Mouse (Mus musculus): ENCODE measurements around the gene Hist2h3c1. TPM values are rescaled to one million over a fixed set of nuclear protein-coding genes. Genes with fewer than 3 reads are reported as not detected.
"Not testable (repeated sequence)": the region's sequence is repeated elsewhere in the genome, so short reads cannot be mapped to it uniquely, and the experiment has no call there.

The Hist2h3c1 gene
- total and polyA plus RNA-seq, 2 experiments from 2014 or later = not detected

GRCm38 (mm10) chr3:96264404-96264949 lies 18.0 kb downstream of the Hist2h3c1 start:
- no peaks in the 10 kb centered on the region for H3K27me3 ChIP-seq (ENCODE audit: insufficient read depth, low read length)
- peak overlapping the region; percentile 97 for H3K27ac ChIP-seq
- peak overlapping the region; percentile 51 for H3K9ac ChIP-seq (replicated peaks; ENCODE audit: low read length)

DNA sequence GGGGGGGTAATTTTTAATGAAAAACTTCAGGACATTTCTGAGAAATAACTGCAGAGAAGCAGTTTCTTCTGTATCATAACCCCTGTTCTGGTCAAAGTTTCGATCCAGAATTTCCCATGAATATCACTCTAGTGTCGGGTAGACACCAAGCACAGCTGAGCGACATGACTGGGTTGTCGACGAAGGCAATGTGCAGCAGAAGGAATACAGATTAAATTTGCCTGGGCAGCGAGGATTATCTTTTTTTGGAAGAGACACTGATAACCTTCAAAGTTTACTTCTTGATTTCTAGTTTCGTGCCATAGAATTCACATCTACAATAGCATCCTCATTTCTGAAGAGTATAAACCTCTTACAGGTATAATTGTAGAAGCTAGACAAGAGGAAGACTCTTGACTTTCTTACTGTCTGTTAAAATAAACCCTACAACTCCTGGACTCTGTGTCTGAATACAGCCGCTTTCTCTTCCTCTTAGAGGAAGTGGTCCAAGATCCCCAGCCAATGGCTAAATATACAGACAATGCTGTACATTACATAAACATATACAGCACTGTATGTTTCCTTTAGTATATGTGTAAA lies 19.7 kb downstream of the Hist2h3c1 start:
- Histone ChIP-seq H3K27ac (no peak overlapping the region), H3K4me1 (ENCODE audit: insufficient read depth, low read length) (peaks cover 20% of the 10 kb centered on the region), H3K4me2 (ENCODE audit: low read depth, low read length) (no peak overlapping the region), H3K27me3 (ENCODE audit: insufficient read depth, low read length) (no peaks in the 10 kb centered on the region), H3K4me3 (ENCODE audit: low read length) (no peak overlapping the region), H3K9me3 (ENCODE audit: low read length) (no peaks in the 10 kb centered on the region), H3K36me3 (ENCODE audit: insufficient read depth, low read length) (no peaks in the 10 kb centered on the region), H3K9ac (replicated peaks; ENCODE audit: low read length) (no peak overlapping the region)
- DNase-seq (ENCODE audit: low spot score) (no peak), ATAC-seq (no peak)
- TF ChIP-seq CTCF (IDR thresholded peaks at IDR 0.05; ENCODE audit: low read depth) = no peak
- WGBS = 88% methylated on average over 8 of the region's 8 CpGs

More at GRCm38 (mm10) chr3:96264404-96264949, 18.0 kb downstream of the Hist2h3c1 start:
- DNase-seq (ENCODE audit: low spot score) = no peak
- peak overlapping the region; percentile 77 for H3K4me2 ChIP-seq (ENCODE audit: low read depth, low read length)
- no peaks in the 10 kb centered on the region for H3K36me3 ChIP-seq (ENCODE audit: insufficient read depth, low read length)
- 0 out of 2 replicates have a peak overlapping the region, but pooled peaks have one; percentile 50 for H3K4me3 ChIP-seq (ENCODE audit: low read length)
- peaks cover 20% of the 10 kb centered on the region for H3K4me1 ChIP-seq (ENCODE audit: insufficient read depth, low read length)
- no peaks in the 10 kb centered on the region for H3K9me3 ChIP-seq (ENCODE audit: low read length)
- 68% methylated on average over 7 of the region's 7 CpGs for WGBS
- no peak for ATAC-seq
- TF ChIP-seq CTCF (IDR thresholded peaks at IDR 0.05; ENCODE audit: low read depth) = no peak

DNA sequence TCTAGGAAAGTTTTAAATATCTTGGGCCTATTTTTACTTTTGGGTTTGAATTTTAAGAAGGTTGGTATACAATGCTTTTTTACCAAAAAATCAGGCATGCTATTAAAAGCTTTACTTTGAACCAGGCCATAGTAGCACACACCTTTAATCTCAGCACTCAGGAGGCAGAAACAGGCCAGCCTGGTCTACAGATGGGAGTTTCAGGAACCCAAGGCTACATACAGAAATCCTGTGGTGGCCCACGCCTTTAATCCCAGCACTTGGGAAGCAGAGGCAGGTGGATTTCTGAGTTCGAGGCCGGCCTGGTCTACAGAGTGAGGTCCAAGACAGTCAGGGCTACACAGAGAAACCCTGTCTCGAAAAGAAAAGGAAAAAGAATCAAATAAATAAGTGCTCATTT lies 21.1 kb downstream of the Hist2h3c1 start:
- 83% methylated on average over 4 of the region's 4 CpGs for WGBS

DNA sequence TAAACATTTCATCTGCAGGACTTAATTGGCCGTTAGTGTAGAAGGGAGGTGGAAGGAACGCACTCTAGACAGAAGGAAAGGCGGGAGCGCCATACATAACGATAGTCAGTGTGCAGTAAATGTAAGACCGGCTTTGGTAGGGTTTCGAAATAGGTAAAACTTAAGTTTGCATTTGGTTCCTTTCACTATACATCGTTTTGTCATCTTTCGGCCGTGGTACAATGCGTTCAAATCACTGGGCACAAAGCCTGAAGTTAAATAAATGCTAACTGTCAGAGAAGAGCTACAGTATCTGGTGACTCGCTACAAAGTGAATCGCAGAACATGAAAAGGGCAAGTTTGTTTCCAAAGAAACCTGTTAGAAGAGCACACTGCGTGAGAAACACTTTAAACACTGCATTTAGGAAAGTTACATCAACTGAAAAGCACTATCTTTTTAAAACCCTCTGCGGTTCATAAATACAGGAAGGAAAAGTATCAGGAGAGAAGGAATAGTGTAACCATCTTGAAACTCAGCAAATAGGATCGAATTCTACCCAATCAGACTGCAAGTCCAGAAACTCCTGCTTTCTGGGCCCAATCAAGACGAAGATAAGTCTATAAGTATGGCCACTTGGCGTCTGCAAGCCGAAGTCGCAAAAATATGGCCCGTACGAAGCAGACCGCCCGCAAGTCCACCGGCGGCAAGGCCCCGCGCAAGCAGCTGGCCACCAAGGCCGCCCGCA lies 21.7 kb downstream of the Hist2h3c1 start, which contains the start of gene Hist2h3b:
Hist2h3b (plus strand) TSS at position 604 of the 725 bp plus-strand sequence.
- H3K4me3 ChIP-seq (ENCODE audit: low read length) = peak within 1 kb of the TSS; percentile 45
- no peaks in the 10 kb centered on the region for H3K27me3 ChIP-seq (ENCODE audit: insufficient read depth, low read length)
- ATAC-seq (peak; percentile 77), DNase-seq (ENCODE audit: low spot score) (peak; percentile 93)
- no peaks in the 10 kb centered on the region for H3K36me3 ChIP-seq (ENCODE audit: insufficient read depth, low read length)
- H3K4me2 ChIP-seq (ENCODE audit: low read depth, low read length) = peak within 1 kb of the TSS; percentile 70
- 20% methylated on average over 28 of the region's 30 CpGs for WGBS
- H3K27ac ChIP-seq = peak within 1 kb of the TSS; percentile 89
- no peak for TF ChIP-seq CTCF (IDR thresholded peaks at IDR 0.05; ENCODE audit: low read depth)
- peak within 1 kb of the TSS; percentile 58 for H3K9ac ChIP-seq (replicated peaks; ENCODE audit: low read length)
- peaks cover 13% of the 10 kb centered on the region for H3K4me1 ChIP-seq (ENCODE audit: insufficient read depth, low read length)
- no peaks in the 10 kb centered on the region for H3K9me3 ChIP-seq (ENCODE audit: low read length)

More for the DNA sequence above, 21.1 kb downstream of the Hist2h3c1 start:
- TF ChIP-seq CTCF (IDR thresholded peaks at IDR 0.05; ENCODE audit: low read depth) = no peak
- Histone ChIP-seq H3K4me3 (ENCODE audit: low read length) (no peak overlapping the region), H3K27me3 (ENCODE audit: insufficient read depth, low read length) (no peaks in the 10 kb centered on the region), H3K9me3 (ENCODE audit: low read length) (no peaks in the 10 kb centered on the region), H3K4me1 (ENCODE audit: insufficient read depth, low read length) (peaks cover 13% of the 10 kb centered on the region), H3K36me3 (ENCODE audit: insufficient read depth, low read length) (no peaks in the 10 kb centered on the region), H3K27ac (peak overlapping the region; percentile 87; the same call in 1 of the 2 replicates), H3K4me2 (ENCODE audit: low read depth, low read length) (no peak overlapping the region), H3K9ac (replicated peaks; ENCODE audit: low read length) (no peak overlapping the region; the same call in 1 of the 2 replicates)
- DNase-seq (ENCODE audit: low spot score) (no peak), ATAC-seq (no peak)

DNA sequence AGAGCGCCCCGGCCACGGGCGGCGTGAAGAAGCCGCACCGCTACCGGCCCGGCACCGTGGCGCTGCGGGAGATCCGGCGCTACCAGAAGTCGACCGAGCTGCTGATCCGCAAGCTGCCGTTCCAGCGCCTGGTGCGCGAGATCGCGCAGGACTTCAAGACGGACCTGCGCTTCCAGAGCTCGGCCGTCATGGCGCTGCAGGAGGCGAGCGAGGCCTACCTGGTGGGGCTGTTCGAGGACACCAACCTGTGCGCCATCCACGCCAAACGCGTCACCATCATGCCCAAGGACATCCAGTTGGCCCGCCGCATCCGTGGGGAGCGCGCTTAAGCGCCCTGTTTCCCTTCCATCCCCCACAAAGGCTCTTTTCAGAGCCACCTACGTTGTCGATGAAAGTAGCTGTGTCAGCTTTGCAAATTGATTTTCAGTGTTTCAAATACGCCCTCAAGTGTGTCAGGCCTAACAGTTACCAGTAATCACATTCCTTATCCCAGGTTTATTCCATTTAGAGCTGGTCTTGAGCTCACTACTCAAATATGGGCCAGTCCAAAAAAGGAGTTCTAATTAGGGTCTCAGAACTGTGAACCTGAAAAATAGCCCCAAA lies 22.4 kb downstream of the Hist2h3c1 start:
- Histone ChIP-seq H3K4me3 (ENCODE audit: low read length) (peak overlapping the region; percentile 45), H3K9ac (replicated peaks; ENCODE audit: low read length) (peak overlapping the region; percentile 58), H3K4me2 (ENCODE audit: low read depth, low read length) (peak overlapping the region; percentile 70), H3K4me1 (ENCODE audit: insufficient read depth, low read length) (peaks cover 10% of the 10 kb centered on the region), H3K27ac (peak overlapping the region; percentile 89)
- H3K9me3 ChIP-seq (ENCODE audit: low read length); H3K36me3 ChIP-seq (ENCODE audit: insufficient read depth, low read length); H3K27me3 ChIP-seq (ENCODE audit: insufficient read depth, low read length); DNase-seq (ENCODE audit: low spot score): not testable (repeated sequence)
- whole genome bisulfite sequencing = 0% methylated on average over 9 of the region's 44 CpGs
- ATAC-seq = peak; percentile 34

GRCm38 (mm10) chr3:96269511-96270474 lies 23.3 kb downstream of the Hist2h3c1 start, which contains the start of gene Hist2h2bb:
Gene Hist2h2bb, plus strand, starts transcription at chr3:96269752.
- Histone ChIP-seq H3K9ac (replicated peaks; ENCODE audit: low read length) (peak within 1 kb of the TSS; percentile 58), H3K4me2 (ENCODE audit: low read depth, low read length) (peak within 1 kb of the TSS; percentile 70), H3K9me3 (ENCODE audit: low read length) (no peaks in the 10 kb centered on the region), H3K27ac (peak within 1 kb of the TSS; percentile 89), H3K36me3 (ENCODE audit: insufficient read depth, low read length) (no peaks in the 10 kb centered on the region), H3K4me3 (ENCODE audit: low read length) (peak within 1 kb of the TSS; percentile 45), H3K4me1 (ENCODE audit: insufficient read depth, low read length) (peaks cover 4% of the 10 kb centered on the region; the same call in 1 of the 2 replicates), H3K27me3 (ENCODE audit: insufficient read depth, low read length) (no peaks in the 10 kb centered on the region)
- DNase-seq (ENCODE audit: low spot score) = peak; percentile 98
- WGBS = under 1% methylated on average over 45 of the region's 45 CpGs
- peak; percentile 98 for ATAC-seq
- TF ChIP-seq CTCF (IDR thresholded peaks at IDR 0.05; ENCODE audit: low read depth) = no peak
